Mouse (Mus musculus): ENCODE measurements around the gene Psmc1.

Gene Psmc1

GRCm38 (mm10) chr12:100109986-100110696 is at the start of gene Psmc1:
Gene Psmc1, plus strand, starts transcription at chr12:100110154.
- peak; percentile 81 for DNase-seq

GRCm38 (mm10) chr12:100061071-100061470 is 48.9 kb upstream of the Psmc1 start:
- no peak for DNase-seq

GRCm38 (mm10) chr12:100061826-100062225 is 48.1 kb upstream of the Psmc1 start:
- no peak for DNase-seq

DNA sequence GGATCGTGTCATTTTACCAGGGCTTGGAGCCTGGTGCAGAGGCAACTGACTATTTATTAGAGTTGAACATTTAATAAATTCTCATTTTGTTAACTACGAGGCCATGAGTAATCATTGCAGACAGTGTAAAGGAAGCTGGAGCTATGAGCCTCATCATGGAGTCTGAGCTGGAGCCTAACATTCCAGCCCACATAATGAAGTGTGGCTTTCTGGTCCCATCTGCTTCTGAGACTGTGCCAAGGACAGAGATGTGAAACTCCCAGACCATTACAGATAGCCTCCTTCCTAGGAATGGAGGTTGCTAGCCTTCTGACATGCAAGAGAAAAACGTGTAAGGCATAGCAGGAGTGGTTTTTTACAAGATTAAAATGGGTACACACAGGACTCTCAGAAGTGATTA is 47.4 kb upstream of the Psmc1 start:
- DNase-seq = no peak

DNA sequence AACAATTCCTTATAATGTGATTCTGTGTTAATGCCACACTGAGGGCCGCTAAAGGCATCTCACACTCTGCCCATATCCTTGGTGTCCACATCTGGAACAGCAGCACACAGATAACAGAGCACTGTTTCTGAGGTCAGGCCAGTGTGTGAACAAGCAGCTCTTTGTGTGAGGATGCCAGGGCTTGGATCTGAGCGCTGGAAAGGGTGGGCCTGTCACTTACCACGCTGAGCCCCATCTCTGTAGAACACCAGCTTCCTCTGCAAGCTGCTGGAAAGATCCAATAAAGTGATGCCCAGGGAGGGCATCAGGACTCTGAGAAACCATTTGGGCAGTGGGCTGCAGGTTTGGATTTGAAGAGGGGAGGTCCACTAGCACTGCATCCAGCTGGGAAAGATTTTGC is 44.8 kb upstream of the Psmc1 start:
- DNase-seq = no peak

DNA sequence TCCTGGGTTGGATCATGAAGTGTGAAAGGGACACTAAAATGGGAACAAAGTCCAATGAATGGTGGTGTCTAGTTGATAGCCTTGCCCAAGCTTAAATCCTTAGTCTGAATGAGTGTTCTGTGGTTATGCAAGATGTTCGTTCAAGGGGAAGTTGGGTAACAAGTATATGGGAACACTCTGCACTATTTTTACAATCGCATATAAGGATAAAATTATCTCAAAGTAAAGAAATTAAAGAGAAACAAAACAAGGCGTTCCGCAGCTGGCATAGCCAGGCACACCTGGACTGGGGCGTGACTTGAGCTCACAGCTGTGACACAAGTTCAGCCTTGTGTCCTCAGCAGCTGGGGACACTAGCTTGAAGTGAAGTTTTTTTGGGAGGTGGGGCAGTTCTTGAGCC is 42.5 kb upstream of the Psmc1 start:
- peak; percentile 22 for DNase-seq

DNA sequence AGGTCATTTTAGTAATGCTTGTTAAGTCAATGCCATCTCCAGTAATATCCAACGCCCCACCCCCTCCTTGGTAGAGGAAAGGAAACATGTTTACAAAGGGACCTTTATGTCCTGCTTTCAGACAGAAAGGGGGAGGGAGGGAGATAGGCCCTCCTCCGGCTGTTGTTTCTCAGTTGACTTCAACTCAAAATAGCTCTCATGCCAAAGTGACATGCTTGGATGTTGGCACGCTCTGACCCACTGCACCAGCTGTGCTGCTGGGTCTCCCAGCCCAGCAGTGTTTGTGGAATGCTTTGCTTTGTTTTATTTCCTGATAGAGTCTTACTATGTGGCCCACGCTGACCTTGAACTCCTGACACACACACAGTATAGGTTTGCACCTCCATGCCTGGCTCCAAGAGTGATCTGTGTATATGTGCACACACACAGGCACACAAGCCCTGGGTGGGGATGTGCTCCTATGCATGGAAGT is 36.7 kb upstream of the Psmc1 start:
- DNase-seq = no peak

- DNase-seq = no peak
Measured at GRCm38 (mm10) chr12:100075715-100076114, 34.2 kb upstream of the Psmc1 start.

- no peak for DNase-seq
Measured at GRCm38 (mm10) chr12:100079636-100080286, 30.2 kb upstream of the Psmc1 start.

DNA sequence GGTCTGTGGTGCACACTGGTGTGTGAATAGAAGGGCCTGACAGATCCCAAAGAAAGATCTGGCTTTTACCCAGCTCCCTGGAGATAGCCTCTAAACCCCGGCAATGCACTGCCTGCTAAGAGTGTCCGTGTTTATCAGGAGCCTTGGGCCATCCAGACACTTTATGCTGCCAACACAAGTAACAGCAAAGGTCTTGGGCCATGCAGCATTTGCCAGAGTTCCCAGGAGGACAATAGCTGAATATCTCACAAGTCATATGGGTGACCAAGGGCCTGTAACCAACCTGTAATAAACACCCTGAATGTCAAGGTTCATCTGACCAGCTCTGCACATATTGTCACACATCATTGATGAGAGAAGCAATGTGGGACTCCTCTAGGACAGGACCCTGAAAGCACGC is 21.9 kb upstream of the Psmc1 start:
- no peak for DNase-seq

DNA sequence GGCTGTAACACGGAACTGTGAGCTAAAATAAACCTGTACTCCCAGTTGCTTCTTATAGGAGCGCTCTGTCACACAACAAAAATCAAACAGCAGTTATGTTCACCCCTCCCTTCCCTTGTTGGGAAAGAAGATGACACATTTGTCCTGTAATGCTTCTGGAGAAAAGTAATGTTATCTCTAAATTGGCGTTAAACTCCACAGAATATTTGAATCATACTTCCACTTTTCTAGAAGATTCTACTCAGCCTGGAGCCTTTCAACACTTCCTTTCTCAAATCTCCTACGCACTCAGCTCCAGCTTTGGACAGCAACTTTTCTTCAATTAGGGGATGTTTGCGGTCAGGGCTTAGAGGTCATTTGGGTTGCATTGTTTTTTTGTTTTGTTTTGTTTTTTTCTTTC is 20.7 kb upstream of the Psmc1 start:
- DNase-seq = no peak

DNA sequence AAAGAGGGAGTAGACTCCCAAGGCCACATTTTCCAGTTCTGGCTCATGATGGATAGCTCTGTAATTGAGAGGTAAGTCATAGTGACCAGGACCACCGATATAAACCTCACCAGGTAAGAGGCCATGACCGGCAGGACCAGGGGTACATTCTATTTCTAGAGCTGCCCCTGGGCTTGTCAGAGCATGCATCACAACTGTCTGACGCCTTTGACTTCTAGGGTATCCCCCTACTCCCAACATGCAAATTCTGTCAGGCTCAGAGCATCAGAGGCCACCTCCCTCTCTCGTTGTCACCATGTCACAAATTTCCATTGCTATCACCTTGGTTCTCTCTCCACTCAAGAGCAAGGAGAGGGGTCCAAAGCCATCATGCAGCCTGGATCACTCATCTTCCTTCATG is 19.2 kb upstream of the Psmc1 start:
- no peak for DNase-seq

DNA sequence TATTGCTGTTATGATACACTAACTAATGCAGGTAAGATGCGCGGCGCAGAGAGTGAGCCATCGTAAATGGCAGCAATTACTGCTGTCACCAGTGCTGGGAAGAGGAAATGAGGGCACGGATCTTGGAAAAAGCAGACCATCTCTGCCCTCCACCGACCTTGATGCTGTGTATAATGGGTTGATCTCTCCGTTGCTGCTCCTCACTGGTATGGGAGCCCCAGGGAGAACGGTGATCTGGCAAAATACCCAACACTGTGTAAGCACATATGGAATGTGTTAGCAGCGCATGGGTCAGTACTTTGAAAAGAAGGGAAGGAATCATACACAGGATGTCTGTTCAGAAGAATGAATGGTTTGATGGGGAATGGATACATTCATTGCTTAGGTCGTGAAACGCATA is 16.9 kb upstream of the Psmc1 start:
- no peak for DNase-seq

- DNase-seq = no peak
Measured at GRCm38 (mm10) chr12:100099971-100100706, 9.8 kb upstream of the Psmc1 start.

GRCm38 (mm10) chr12:100100707-100101030 is 9.3 kb upstream of the Psmc1 start:
- no peak for DNase-seq

DNA sequence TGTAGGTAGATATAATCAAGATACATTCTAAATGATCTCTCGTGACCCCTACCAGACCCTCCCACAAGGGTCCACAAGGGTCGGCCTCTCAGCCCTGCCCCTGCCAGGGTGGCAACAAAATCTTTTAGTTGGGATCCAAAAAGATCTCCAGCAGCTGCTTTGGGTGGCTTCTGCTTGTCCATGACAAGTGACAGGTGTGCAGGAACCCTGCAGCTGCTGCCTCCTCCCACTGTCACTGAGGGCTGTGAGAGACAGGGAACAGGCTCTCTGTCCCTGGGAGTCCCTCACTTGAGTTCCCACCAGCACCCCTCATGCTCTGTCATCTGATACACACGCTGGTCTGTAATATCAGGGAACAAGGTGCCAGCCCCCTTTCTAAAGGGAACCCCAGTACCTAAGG is 8.3 kb upstream of the Psmc1 start:
- no peak for DNase-seq

DNA sequence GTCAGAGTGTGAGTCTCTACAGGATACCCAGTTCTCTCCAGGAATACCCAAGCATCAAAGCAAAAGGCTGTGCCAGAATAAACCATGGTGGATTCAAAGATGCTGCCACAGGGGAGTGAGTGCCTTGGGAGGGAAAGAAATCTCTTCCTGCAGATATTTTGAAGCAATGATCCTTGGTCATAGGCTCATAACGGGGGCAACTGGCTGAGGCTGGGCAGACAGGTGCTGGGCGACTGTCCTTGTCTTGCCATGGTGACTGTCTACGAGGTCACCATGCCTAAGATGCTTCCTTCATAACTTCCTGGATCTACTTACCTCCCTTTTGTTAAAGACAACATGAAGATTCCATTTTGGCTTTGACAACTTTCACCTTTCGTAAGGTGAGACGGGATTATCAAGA is 5.4 kb upstream of the Psmc1 start:
- DNase-seq = no peak

DNA sequence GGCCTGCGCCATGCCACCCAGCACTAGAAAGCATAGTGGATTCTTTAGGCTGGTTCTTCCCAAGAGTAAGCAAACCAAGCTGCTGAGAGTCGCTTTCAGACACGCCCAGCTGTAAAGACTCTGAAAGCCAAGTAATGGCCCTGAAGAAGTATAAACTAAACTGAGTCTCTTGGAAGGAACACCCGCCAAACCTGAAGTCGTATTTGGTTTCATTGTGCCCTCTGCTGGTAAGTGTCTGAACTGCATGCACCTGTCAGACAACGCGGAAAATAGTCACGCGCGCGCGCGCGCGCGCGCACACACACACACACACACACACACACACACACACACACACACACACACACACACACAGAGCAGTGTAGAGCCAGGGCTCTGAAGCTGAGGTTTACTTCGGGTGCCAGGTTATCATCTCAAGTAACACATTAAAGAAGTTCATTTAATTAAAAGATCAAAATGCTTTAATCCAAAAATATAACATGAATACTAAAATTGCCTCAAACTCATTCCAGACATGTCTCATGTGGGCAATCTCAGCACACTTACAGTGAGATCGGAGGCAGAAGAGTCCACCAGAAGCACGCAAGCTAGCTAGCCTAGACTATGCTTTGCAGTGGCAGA is 3.6 kb upstream of the Psmc1 start:
- DNase-seq = peak; percentile 89

GRCm38 (mm10) chr12:100107436-100107835 is 2.5 kb upstream of the Psmc1 start:
- no peak for DNase-seq

DNA sequence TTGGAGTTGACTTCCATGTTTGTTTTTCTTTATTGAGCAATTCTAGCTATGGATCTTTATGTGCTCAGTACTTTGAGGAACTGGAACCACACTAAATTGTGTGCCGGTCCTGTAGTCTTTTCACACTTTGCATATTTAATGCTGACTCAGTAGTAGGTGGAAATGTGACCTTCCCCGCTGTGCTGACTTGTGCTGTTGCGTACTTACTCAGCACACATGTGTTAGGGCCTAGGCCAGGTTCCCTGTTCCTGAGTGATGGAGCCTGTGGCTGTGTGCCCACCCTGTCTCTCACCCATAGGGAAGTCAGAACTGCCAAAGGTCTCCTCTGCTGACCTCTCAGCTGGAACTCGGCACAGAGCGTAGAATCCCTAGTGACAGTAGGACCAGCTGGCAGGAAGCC is 6.0 kb downstream of the Psmc1 start:
- DNase-seq = no peak

DNA sequence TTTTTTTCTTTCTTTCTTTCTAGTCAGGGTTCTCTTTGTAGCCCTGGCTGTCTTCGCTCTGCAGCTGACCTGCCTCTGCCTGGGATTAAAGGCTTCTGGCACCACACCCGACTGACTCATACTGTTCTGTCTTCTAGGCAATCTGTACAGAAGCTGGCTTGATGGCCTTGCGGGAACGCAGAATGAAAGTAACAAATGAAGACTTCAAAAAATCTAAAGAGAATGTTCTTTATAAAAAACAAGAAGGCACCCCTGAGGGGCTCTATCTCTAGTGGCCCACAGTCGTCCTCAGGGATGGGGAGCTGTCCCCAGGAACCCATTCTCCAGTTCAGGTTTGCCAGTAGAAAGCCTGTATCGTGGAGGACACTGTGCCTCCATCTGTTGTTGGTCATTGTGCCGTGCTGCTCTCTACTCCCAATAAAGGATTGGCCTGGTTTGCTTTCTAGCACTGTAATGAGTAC is 13.0 kb downstream of the Psmc1 start:
- DNase-seq = no peak

DNA sequence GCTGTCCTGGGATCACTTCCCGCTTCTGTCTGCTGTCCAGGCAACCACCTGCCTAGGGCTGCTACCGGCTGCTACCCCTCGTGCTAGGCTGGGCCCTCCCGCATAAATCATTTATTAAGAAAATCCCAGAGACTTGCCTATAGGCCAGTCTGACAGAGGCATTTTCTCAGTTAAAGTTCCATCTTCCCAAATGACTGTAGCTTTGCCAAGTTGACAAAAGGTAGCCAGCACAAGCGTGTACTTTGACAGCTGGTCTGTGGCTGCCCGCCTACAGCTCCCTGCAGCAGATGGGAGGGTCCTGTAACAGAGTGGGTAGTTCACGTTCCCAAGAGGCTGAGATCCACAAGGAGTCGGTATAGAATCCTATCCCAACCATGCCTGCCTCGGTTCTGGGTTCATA is 13.5 kb downstream of the Psmc1 start:
- DNase-seq = no peak

All from thymus, postnatal 4 days (tissue).